Mouse (Mus musculus): ENCODE data around the gene Plb1. TPM values are rescaled to one million over a fixed set of nuclear protein-coding genes. Genes with fewer than 3 reads are reported as not detected.

Plb1 gene
- total and polyA plus RNA-seq, 3 experiments: 0.51 to 2.3 (median 0.66) TPM

DNA sequence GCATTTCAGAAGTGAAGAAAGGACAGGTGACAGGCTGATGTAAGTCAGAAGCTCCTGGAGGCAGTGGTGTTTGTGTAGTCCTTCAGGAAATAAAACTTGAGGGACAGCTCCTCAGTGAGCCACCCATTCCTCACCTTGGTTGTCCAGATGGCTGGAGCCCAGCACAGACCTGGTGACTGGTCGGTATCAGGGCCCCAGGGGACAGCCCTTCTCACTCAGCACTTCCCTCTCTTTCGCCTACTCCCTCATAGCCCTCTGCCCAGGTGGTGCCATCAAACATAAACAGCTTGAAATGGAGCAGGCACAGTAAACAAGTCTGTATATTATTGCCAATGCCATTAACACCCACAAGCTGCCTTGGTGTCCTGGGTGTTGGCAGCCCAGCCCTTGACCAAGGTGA, 8.2 kb downstream of the Plb1 start:
- H3K36me3 ChIP-seq (replicated peaks in 1 of 2; ENCODE audit: control insufficient read depth in 1 of 2, insufficient read depth in 1 of 2, low read length in 1 of 2): no peaks in the 10 kb centered on the region
- TF ChIP-seq MEF2A (IDR thresholded peaks at IDR 0.05; ENCODE audit: borderline replicate concordance, low read depth, low read length): no peak
- no peak for TF ChIP-seq USF2 (conservative IDR thresholded peaks at IDR 0.05; ENCODE audit: low read depth, low read length)
- no peak for TF ChIP-seq POLR2AphosphoS2 (IDR thresholded peaks at IDR 0.05; ENCODE audit: low read depth, low read length)
- TF ChIP-seq CHD2 (IDR thresholded peaks at IDR 0.05; ENCODE audit: low read length): no peak
- no peak for TF ChIP-seq HCFC1 (IDR thresholded peaks at IDR 0.05; ENCODE audit: low read depth, low read length)
- TF ChIP-seq ZNF384 (IDR thresholded peaks at IDR 0.05; ENCODE audit: low read depth, low read length): no peak
- no peak for TF ChIP-seq BHLHE40 (IDR thresholded peaks at IDR 0.05; ENCODE audit: low read depth, low read length)
- TF ChIP-seq SMC3 (IDR thresholded peaks at IDR 0.05; ENCODE audit: low read depth, low read length): no peak
- no peak for TF ChIP-seq KAT2A (IDR thresholded peaks at IDR 0.05; ENCODE audit: insufficient replicate concordance, low read length)
- no peak for TF ChIP-seq TBP (conservative IDR thresholded peaks at IDR 0.05; ENCODE audit: low read depth, low read length)
- no peak overlapping the region for H3K4me3 ChIP-seq (replicated peaks in 1 of 3; ENCODE audit: low read depth in 2 of 3, low read length in 2 of 3, poor library complexity in 1 of 3)
- no peaks in the 10 kb centered on the region for H3K9me3 ChIP-seq (replicated peaks; ENCODE audit: low read length)
- dilution Hi-C loops (cut with MboI; ENCODE audit: extremely low pct_ligation_motif_present, extremely low pct_unique_long_range_greater_than_20kb, low sequenced_read_pairs): no loop called here
- H3K9ac ChIP-seq (ENCODE audit: insufficient read depth, low read depth): no peak overlapping the region
- peak; percentile 29 for DNase-seq (ENCODE audit: extremely low read depth)
- H3K27me3 ChIP-seq (replicated peaks): no peaks in the 10 kb centered on the region
- peaks cover 15 to 44% of the 10 kb centered on the region in 2 experiments for H3K4me1 ChIP-seq (ENCODE audit: control insufficient read depth in 1 of 2, insufficient read depth in 2 of 2)
- H3K79me2 ChIP-seq (replicated peaks; ENCODE audit: control insufficient read depth, extremely low read depth, insufficient read depth, poor library complexity, severe bottlenecking): no peaks in the 10 kb centered on the region
- no peak overlapping the region for H3K27ac ChIP-seq (ENCODE audit: insufficient read depth, low read depth)
- in situ Hi-C loops (cut with MboI; ENCODE audit: low pct_ligation_motif_present, low pct_unique_long_range_greater_than_20kb, low sequenced_read_pairs): no loop called here
- no peak overlapping the region for H3K4me2 ChIP-seq (ENCODE audit: insufficient read depth, low read depth, poor library complexity, severe bottlenecking)

DNA sequence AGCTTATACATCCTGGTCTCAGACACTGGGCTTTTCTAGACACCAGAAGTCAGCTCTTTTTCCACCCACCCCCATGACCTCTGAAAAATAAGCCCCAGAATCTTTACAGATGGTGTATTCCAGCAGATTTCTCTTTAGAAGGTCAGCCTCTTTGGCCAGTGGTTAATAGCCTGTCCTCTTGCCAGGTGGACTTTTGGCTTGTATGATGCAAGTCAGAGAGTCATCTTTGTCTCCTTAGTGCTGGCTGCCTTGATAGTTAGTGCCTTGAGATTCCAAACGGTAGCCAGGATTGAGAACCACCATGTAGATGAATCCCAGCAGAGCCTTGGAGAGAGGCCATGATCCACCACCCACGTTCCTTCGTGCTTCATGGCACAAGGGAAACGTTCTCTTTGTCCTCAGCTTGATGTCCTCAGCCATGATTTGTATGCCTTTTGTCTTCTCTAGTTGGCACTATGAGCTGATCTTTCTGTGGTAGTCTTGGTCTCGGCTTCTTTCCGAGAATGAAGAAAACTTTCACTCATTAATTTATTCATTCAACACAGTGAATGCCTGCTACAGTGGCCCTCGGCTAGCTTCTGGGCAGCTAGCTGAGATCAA, 10.9 kb downstream of the Plb1 start:
- Histone ChIP-seq H3K27me3 (replicated peaks) (no peaks in the 10 kb centered on the region), H3K9me3 (replicated peaks; ENCODE audit: low read length) (peaks cover 2% of the 10 kb centered on the region), H3K4me2 (ENCODE audit: insufficient read depth, low read depth, poor library complexity, severe bottlenecking) (no peak overlapping the region), H3K27ac (ENCODE audit: insufficient read depth, low read depth) (no peak overlapping the region), H3K4me3 (replicated peaks in 1 of 3; ENCODE audit: low read depth in 2 of 3, low read length in 2 of 3, poor library complexity in 1 of 3) (no peak overlapping the region), H3K79me2 (replicated peaks; ENCODE audit: control insufficient read depth, extremely low read depth, insufficient read depth, poor library complexity, severe bottlenecking) (no peaks in the 10 kb centered on the region), H3K36me3 (replicated peaks in 1 of 2; ENCODE audit: control insufficient read depth in 1 of 2, insufficient read depth in 1 of 2, low read length in 1 of 2) (no peaks in the 10 kb centered on the region), H3K4me1 (ENCODE audit: control insufficient read depth in 1 of 2, insufficient read depth in 2 of 2) (peaks cover 15 to 45% of the 10 kb centered on the region in 2 experiments), H3K9ac (ENCODE audit: insufficient read depth, low read depth) (no peak overlapping the region)
- TF ChIP-seq JUND (conservative IDR thresholded peaks at IDR 0.05; ENCODE audit: low read depth, low read length) (no peak), UBTF (IDR thresholded peaks at IDR 0.05; ENCODE audit: low read depth, low read length) (no peak), CTCF (conservative IDR thresholded peaks at IDR 0.05 in 1 of 2, IDR thresholded peaks at IDR 0.05 in 1 of 2; ENCODE audit: low read depth in 2 of 2, low read length in 2 of 2) (no peak), ZNF384 (IDR thresholded peaks at IDR 0.05; ENCODE audit: low read depth, low read length) (no peak), TCF12 (IDR thresholded peaks at IDR 0.05; ENCODE audit: low read depth, low read length) (no peak), KAT2A (IDR thresholded peaks at IDR 0.05; ENCODE audit: insufficient replicate concordance, low read length) (no peak), POLR2AphosphoS2 (IDR thresholded peaks at IDR 0.05; ENCODE audit: low read depth, low read length) (no peak), MYC (IDR thresholded peaks at IDR 0.05; ENCODE audit: low read depth, low read length) (no peak)
- dilution Hi-C loops (cut with MboI; ENCODE audit: extremely low pct_ligation_motif_present, extremely low pct_unique_long_range_greater_than_20kb, low sequenced_read_pairs) (no loop called here), in situ Hi-C loops (cut with MboI; ENCODE audit: low pct_ligation_motif_present, low pct_unique_long_range_greater_than_20kb, low sequenced_read_pairs) (no loop called here)
- DNase-seq (ENCODE audit: extremely low read depth): no peak
